Mouse (Mus musculus) E14TG2a.4 (cell line): ENCODE data around the gene Erv3.

ENCODE experiments used
- H3K27me3 ChIP-seq: 2 replicates; pipeline ENCODE4 v1.6.1; 2014; ENCODE audit warnings: low read length, control low read depth; ENCODE audit not compliant: insufficient read depth
- H3K36me3 ChIP-seq: 2 replicates; pipeline ENCODE4 v1.6.1; 2014; ENCODE audit warnings: low read length, control low read depth; ENCODE audit not compliant: insufficient read depth
- H3K4me1 ChIP-seq: replicated peaks from 2 replicates; pipeline ENCODE4 v1.6.1; 2014; ENCODE audit warnings: low read depth, low read length, control low read depth
- H3K4me3 ChIP-seq: replicated peaks from 2 replicates; pipeline ENCODE4 v1.5.1; 2014; ENCODE audit warnings: mild to moderate bottlenecking, low read length
- H3K9me3 ChIP-seq: 2 replicates; pipeline ENCODE4 v1.6.1; 2014; ENCODE audit warnings: low read length, control low read depth
- CTCF ChIP-seq: conservative IDR thresholded peaks from 2 replicates; pipeline ENCODE4 v1.5.1; 2014; ENCODE audit warnings: low read length
- NANOG ChIP-seq: IDR thresholded peaks from 2 replicates; pipeline ENCODE4 v1.6.1; 2014; ENCODE audit warnings: borderline replicate concordance, low read length, mixed read lengths
- POU5F1 ChIP-seq: IDR thresholded peaks from 2 replicates; pipeline ENCODE4 v1.6.1; 2014; ENCODE audit warnings: low read length, borderline replicate concordance

The Erv3 gene

DNA sequence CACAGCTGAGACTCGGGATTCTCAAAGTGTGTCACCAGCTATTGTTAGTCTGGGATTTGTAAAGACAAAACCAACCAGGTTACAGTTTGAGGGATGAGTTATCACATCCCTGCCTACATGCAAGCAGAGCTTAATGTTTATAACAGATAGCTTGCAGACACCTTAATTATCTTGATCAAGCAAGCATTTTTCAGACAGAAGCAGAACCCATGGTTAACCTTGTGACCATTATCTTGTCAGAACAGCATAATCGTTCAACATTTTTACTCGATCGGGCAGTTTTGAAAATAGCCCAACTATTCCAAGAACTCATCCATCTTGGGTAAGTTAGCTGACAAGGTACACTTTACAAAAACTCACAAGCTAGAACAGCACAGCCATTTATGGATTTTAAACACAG lies 5.8 kb downstream of the Erv3 start:
- Histone ChIP-seq H3K4me3 (no peak overlapping the region), H3K27me3 (no peaks in the 10 kb centered on the region), H3K9me3 (peaks cover 20% of the 10 kb centered on the region), H3K4me1 (peaks cover 19% of the 10 kb centered on the region), H3K36me3 (0 out of 2 replicates have a peak, but pooled peaks cover 5% of the 10 kb centered on the region)
- no peak for TF ChIP-seq NANOG
- no peak for TF ChIP-seq CTCF
- TF ChIP-seq POU5F1 = no peak

DNA sequence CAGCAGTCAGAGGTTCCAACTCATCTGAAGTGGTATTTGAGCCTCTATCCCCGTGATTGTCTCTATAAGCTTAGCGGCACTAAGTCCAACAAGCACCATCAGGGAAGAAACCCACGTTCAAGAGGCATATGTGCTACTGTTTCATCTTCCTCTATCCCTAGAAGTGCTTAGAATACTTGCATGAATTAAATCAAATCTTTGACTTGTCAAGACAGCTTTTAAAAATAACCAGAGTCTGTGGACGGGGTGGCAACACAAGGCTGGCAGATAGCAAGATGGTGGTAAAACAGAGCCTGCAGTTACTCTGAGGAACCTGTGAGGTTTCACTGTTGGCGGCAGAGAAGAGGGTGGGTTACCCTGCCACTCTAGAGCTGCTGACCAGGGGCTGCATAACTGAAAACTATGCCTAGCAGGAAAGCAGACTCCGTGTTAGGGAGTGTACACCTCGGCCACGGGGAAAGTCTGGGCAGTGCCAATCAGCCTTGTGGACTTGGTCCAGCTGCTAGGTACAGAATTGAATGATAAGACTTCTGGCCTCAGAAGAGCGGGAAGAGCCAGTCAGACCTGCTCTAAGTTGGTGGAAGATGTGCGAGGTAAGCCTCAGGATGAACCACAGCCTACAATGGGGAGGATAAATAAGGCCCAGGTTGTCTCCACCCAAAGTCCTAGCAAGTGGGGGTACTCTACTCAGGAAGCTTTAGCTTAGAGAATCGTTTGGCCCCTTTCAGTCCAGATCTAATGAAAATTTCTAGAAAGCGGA lies 8.0 kb downstream of the Erv3 start:
- Histone ChIP-seq H3K4me1 (peaks cover 32% of the 10 kb centered on the region), H3K9me3 (no peaks in the 10 kb centered on the region), H3K4me3 (no peak overlapping the region), H3K27me3 (no peaks in the 10 kb centered on the region), H3K36me3 (0 out of 2 replicates have a peak, but pooled peaks cover 5% of the 10 kb centered on the region)
- TF ChIP-seq CTCF = no peak
- no peak for TF ChIP-seq POU5F1
- TF ChIP-seq NANOG = no peak

DNA sequence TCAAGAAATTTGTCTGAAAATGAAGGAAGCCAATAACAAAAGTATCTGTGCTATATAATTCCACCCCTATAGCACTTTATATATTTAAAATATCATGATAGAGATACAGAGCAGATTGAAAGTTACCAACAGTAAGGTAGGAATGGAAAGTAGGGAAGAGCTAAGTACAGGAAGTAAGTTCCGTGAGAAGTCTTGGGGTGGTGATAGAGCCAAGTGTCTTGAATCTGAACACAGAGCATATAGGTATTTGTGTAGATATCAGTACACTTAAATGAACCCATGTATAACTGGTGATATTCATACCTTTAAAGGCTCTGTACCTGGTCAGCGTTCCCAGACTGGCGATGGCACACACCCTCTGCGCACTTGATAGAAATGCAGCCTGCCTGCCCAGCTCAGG lies 9.5 kb downstream of the Erv3 start:
- no peak for TF ChIP-seq NANOG
- no peak for TF ChIP-seq CTCF
- no peak for TF ChIP-seq POU5F1
- Histone ChIP-seq H3K4me3 (no peak overlapping the region), H3K36me3 (0 out of 2 replicates have a peak, but pooled peaks cover 5% of the 10 kb centered on the region), H3K4me1 (peaks cover 46% of the 10 kb centered on the region), H3K27me3 (no peaks in the 10 kb centered on the region), H3K9me3 (no peaks in the 10 kb centered on the region)

- Histone ChIP-seq H3K27me3 (no peaks in the 10 kb centered on the region), H3K4me3 (peak overlapping the region; percentile 42), H3K36me3 (no peaks in the 10 kb centered on the region), H3K9me3 (no peaks in the 10 kb centered on the region), H3K4me1 (peaks cover 58% of the 10 kb centered on the region)
- TF ChIP-seq NANOG = peak; percentile 58; the same call in 1 of the 2 replicates
- no peak for TF ChIP-seq CTCF
- TF ChIP-seq POU5F1 = no peak; the same call in 1 of the 2 replicates
Observed at GRCm38 (mm10) chr2:131847501-131848359, 11.8 kb downstream of the Erv3 start.

- Histone ChIP-seq H3K36me3 (no peaks in the 10 kb centered on the region), H3K27me3 (no peaks in the 10 kb centered on the region), H3K4me1 (peaks cover 67% of the 10 kb centered on the region), H3K9me3 (no peaks in the 10 kb centered on the region), H3K4me3 (no peak overlapping the region)
- TF ChIP-seq CTCF (no peak), POU5F1 (no peak), NANOG (no peak)
Observed at GRCm38 (mm10) chr2:131846811-131847210, 12.7 kb downstream of the Erv3 start.

DNA sequence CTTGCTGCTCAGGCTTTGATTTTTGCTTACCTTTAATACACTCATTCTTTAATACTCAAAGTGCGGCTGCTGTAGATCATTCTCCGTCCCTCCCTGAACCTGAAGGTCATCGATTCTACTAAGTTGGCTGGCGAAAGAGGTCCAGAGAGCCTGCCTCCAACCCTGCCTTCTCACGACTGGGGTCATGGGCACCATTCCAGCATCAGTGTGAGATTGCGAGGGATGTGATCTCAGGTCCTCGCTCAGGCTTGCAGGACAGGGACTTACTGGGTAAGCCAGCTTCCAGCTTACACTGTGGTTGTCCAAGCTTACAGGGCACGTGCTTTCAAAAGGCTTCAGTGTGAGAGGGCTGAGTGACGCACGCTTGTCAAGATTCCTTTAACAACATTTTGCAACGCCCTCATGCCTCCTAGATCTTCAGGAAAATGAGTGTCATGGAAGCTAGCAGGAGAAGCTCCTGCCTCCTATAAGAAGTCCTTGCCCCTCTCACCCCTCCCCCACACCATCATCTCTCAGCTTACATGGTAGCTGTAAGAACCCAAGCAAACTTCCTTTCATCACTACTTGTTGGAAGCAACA lies 13.3 kb downstream of the Erv3 start:
- H3K9me3 ChIP-seq = no peaks in the 10 kb centered on the region
- H3K27me3 ChIP-seq = no peaks in the 10 kb centered on the region
- no peak for TF ChIP-seq POU5F1
- TF ChIP-seq CTCF = no peak
- TF ChIP-seq NANOG = no peak
- H3K36me3 ChIP-seq = no peaks in the 10 kb centered on the region
- peaks cover 71% of the 10 kb centered on the region for H3K4me1 ChIP-seq
- peak overlapping the region; percentile 57 for H3K4me3 ChIP-seq

GRCm38 (mm10) chr2:131845671-131846070 lies 13.9 kb downstream of the Erv3 start:
- H3K27me3 ChIP-seq = no peaks in the 10 kb centered on the region
- no peak for TF ChIP-seq POU5F1
- no peak for TF ChIP-seq NANOG
- TF ChIP-seq CTCF = no peak
- H3K4me3 ChIP-seq = peak overlapping the region; percentile 57
- no peaks in the 10 kb centered on the region for H3K36me3 ChIP-seq
- H3K4me1 ChIP-seq = peaks cover 77% of the 10 kb centered on the region
- no peaks in the 10 kb centered on the region for H3K9me3 ChIP-seq

- H3K4me1 ChIP-seq = peaks cover 66% of the 10 kb centered on the region
- no peaks in the 10 kb centered on the region for H3K27me3 ChIP-seq
- peak overlapping the region; percentile 37; the same call in 1 of the 2 replicates for H3K4me3 ChIP-seq
- no peaks in the 10 kb centered on the region for H3K36me3 ChIP-seq
- H3K9me3 ChIP-seq = no peaks in the 10 kb centered on the region
- TF ChIP-seq CTCF (no peak), NANOG (no peak), POU5F1 (no peak)
Observed at GRCm38 (mm10) chr2:131842568-131842967, 17.0 kb downstream of the Erv3 start.
